Mouse (Mus musculus) forebrain, embryonic 14.5 days (tissue): ENCODE measurements around the gene 9830107B12Rik. TPM values are rescaled to one million over a fixed set of nuclear protein-coding genes. Genes with fewer than 3 reads are reported as not detected.
"Not testable (repeated sequence)": the region's sequence is repeated elsewhere in the genome, so short reads cannot be mapped to it uniquely, and the experiment has no call there.

Experiments used
- ATAC-seq: fragments of 200-750 bp; cut with Nextera tagmentation; 2 replicates; pipeline ENCODE4 v1.8.0; 2017; ENCODE audit warnings: mild to moderate bottlenecking, moderate library complexity
- DNase-seq: peaks from one replicate; pipeline ENCODE4 v3.0.0-alpha.2; 2015; ENCODE audit warnings: low spot score
- H3K27ac ChIP-seq: fragments of 300-500 bp; sonication (generic); 2 replicates; pipeline ENCODE4 v1.5.1; 2014; ENCODE audit warnings: low read depth, mild to moderate bottlenecking, control low read depth, low read length, moderate library complexity
- H3K27me3 ChIP-seq: fragments of 300-500 bp; sonication (generic); replicated peaks from 2 replicates; pipeline ENCODE4 v1.6.1; 2014; ENCODE audit warnings: low read length, control low read depth, mixed read lengths; ENCODE audit not compliant: control insufficient read depth, insufficient read depth
- H3K36me3 ChIP-seq: fragments of 300-500 bp; sonication (generic); 2 replicates; pipeline ENCODE4 v1.6.1; 2014; ENCODE audit warnings: low read length, control low read depth; ENCODE audit not compliant: control insufficient read depth, insufficient read depth
- H3K4me1 ChIP-seq: fragments of 300-500 bp; sonication (generic); 2 replicates; pipeline ENCODE4 v1.6.1; 2014; ENCODE audit warnings: antibody characterized with exemption, low read length, control low read depth; ENCODE audit not compliant: control insufficient read depth, insufficient read depth
- H3K4me2 ChIP-seq: fragments of 300-500 bp; sonication (generic); 2 replicates; pipeline ENCODE4 v1.6.1; 2014; ENCODE audit warnings: mild to moderate bottlenecking, control low read depth, low read length
- H3K4me3 ChIP-seq: fragments of 300-500 bp; sonication (generic); 2 replicates; pipeline ENCODE4 v1.5.1; 2014; ENCODE audit warnings: low read depth, low read length, control low read depth
- H3K9ac ChIP-seq: fragments of 300-500 bp; sonication (generic); 2 replicates; pipeline ENCODE4 v1.6.1; 2014; ENCODE audit warnings: mild to moderate bottlenecking, low read length, control low read depth, moderate library complexity
- H3K9me3 ChIP-seq: fragments of 300-500 bp; sonication (generic); replicated peaks from 2 replicates; pipeline ENCODE4 v1.6.1; 2016; ENCODE audit warnings: low read length, control low read depth, mixed read lengths; ENCODE audit not compliant: control insufficient read depth
- WGBS: fragments of 180-500 bp; shearing (Covaris S2); extraction: QIAGEN DNeasy Blood & Tissue Kit; methylation state at CpG from one replicate; pipeline ENCODE4 v1.1.7; 2014; 5-methylcytosine and 5-hydroxymethylcytosine counted together
- polyA plus RNA-seq: library from polyadenylated mRNA; unstranded; fragments of >200 nt; fragmentation: Nextera tagmentation; extraction: Ambion mirVana; gene quantifications from 2 replicates; pipeline ENCODE4 v1.2.1, GENCODE M21; 2014

Gene 9830107B12Rik
- polyA plus RNA-seq = not detected in 2 replicates

DNA sequence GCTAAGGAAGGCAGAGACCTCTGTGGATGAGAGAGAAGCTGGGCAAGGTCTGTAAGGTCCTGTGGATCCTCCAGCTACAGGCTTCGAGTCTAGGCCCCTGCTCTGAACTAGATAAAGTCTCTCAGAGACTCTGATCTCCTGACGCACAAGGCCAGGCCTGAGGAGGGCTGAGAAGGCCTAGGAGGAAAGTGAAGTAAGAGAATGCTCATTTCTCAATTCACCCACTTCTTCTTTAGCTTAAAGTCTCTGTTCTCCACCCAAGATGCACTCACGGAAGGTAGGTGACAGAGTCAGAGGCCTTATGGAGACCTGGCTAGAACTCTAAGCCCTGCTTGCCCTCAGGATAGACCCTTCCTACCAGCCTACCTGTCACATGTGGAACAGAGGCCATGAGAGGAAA is at the start of gene 9830107B12Rik:
9830107B12Rik (minus strand) TSS at position 149 of the 400 bp plus-strand sequence.
- DNase-seq (no peak), ATAC-seq (no peak)
- H3K27ac ChIP-seq = no peak within 1 kb of the TSS
- no peaks in the 10 kb centered on the region for H3K36me3 ChIP-seq
- no peak within 1 kb of the TSS for H3K4me3 ChIP-seq
- H3K27me3 ChIP-seq = no peaks in the 10 kb centered on the region
- no peak within 1 kb of the TSS for H3K4me2 ChIP-seq
- H3K4me1 ChIP-seq = no peaks in the 10 kb centered on the region
- 82% methylated on average over 3 of the region's 3 CpGs for WGBS
- H3K9me3 ChIP-seq = no peaks in the 10 kb centered on the region
- H3K9ac ChIP-seq = no peak within 1 kb of the TSS

DNA sequence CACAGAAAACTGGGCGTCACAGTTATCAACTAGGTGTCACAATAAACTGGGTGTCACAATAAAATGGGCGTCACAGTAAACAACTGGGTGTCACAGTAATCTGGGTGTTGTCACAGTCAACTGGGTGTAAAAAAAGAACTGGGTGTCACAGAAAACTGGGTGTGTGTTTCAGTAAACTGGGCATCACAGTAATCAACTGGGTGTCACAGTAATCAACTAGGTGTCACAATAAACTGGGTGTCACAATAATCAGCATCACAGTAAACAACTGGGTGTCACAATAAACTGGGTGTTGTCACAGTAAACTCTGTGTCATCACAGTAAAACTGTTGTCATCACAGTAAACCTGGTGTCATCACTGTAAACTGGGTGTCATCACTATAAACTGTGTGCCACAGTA is 46.3 kb upstream of the 9830107B12Rik start:
- H3K9ac ChIP-seq = no peak overlapping the region
- WGBS = 88% methylated on average over 2 of the region's 2 CpGs
- ATAC-seq (no peak), DNase-seq (no peak)
- no peak overlapping the region for H3K4me3 ChIP-seq
- H3K27ac ChIP-seq = no peak overlapping the region
- H3K4me2 ChIP-seq = no peak overlapping the region
- H3K36me3 ChIP-seq = no peaks in the 10 kb centered on the region
- H3K9me3 ChIP-seq = no peaks in the 10 kb centered on the region
- H3K27me3 ChIP-seq = no peaks in the 10 kb centered on the region
- no peaks in the 10 kb centered on the region for H3K4me1 ChIP-seq

DNA sequence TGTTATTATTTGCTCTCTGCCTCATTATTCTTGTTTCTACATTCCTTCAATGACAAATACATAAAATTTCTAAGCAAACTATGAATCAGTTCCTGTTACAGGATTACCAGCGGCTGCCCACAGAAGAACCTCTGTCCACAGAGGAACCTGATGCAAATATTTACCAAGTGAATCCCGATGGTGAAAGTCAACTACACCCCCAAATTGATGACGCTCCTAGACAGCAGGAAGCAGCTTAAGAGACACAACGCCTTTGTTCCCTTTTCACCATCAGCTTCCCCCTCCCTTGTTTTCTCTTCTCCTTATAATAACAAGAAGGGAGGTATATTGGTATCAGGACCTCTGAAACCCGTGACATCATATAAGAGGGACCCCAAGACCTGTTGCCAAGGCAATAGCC is 39.2 kb upstream of the 9830107B12Rik start:
- no peak for DNase-seq
- H3K4me3 ChIP-seq = no peak overlapping the region
- H3K4me2 ChIP-seq = no peak overlapping the region
- ATAC-seq = no peak
- H3K27ac ChIP-seq = no peak overlapping the region
- 80% methylated on average over 5 of the region's 5 CpGs for WGBS
- no peaks in the 10 kb centered on the region for H3K4me1 ChIP-seq
- no peaks in the 10 kb centered on the region for H3K9me3 ChIP-seq
- H3K9ac ChIP-seq = no peak overlapping the region
- no peaks in the 10 kb centered on the region for H3K36me3 ChIP-seq
- H3K27me3 ChIP-seq = no peaks in the 10 kb centered on the region

DNA sequence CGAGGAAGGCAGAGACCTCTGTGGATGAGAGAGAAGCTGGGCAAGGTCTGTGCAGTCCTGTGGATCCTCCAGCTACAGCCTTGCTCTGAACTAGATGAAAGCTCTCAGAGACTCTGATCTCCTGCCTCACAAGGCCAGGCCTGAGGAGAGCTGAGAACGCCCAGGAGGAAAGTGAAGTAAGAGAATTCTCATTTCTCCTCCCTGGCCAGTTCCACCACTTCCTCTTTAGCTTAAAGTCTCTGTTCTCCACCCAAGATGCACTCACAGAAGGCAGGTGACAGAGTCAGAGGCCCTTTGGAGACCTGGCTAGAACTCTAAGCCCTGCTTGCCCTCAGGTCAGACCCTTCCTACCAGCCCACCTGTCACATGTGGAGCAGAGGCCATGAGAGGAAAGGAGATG is 21.0 kb upstream of the 9830107B12Rik start, which contains the start of gene A530064D06Rik:
A530064D06Rik (minus strand) TSS at position 173 of the 400 bp plus-strand sequence.
- not testable (repeated sequence) for H3K9me3 ChIP-seq, H3K4me1 ChIP-seq, H3K27me3 ChIP-seq, DNase-seq, H3K4me2 ChIP-seq, H3K9ac ChIP-seq, ATAC-seq, H3K4me3 ChIP-seq, H3K36me3 ChIP-seq, H3K27ac ChIP-seq
- 76% methylated on average over 2 of the region's 2 CpGs for WGBS

DNA sequence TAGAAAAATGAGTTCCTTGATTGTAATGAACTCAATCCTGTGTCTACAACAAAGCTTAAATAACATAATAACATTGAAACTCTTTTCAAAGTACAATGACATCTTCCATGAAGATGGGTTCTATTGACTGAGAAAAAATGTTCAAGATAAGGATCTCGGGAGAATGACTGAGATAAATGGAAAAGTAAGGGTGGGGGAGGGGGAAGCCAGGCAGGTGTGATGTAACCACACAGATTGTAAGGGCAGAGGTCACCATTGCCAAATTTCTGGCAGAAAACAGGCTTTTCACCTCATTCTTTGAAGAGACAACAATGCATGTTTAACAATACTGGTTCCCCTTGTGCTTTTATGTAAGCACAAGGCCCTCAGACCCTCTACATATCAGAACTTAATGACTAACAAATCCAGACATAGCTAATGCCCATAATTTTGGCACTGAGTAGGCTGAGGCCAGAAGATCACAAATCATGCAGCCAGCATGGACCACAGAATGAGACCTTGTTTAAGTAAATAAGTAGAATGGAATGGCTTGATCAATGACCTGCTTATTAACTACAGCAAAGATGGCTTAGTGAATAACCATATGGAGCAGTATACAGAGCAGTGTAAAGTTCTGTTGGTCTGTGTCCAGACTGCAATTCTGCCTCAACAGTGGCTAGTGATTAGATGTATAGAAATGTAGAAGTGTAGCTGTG is 11.5 kb upstream of the 9830107B12Rik start:
- no peaks in the 10 kb centered on the region for H3K4me1 ChIP-seq
- no peak for DNase-seq
- no peak overlapping the region for H3K4me2 ChIP-seq
- H3K36me3 ChIP-seq = no peaks in the 10 kb centered on the region
- H3K9me3 ChIP-seq = no peaks in the 10 kb centered on the region
- H3K27ac ChIP-seq = no peak overlapping the region
- WGBS = 67% methylated on average over 1 of the region's 1 CpGs
- H3K9ac ChIP-seq = no peak overlapping the region
- H3K27me3 ChIP-seq = no peaks in the 10 kb centered on the region
- no peak overlapping the region for H3K4me3 ChIP-seq
- ATAC-seq = no peak

DNA sequence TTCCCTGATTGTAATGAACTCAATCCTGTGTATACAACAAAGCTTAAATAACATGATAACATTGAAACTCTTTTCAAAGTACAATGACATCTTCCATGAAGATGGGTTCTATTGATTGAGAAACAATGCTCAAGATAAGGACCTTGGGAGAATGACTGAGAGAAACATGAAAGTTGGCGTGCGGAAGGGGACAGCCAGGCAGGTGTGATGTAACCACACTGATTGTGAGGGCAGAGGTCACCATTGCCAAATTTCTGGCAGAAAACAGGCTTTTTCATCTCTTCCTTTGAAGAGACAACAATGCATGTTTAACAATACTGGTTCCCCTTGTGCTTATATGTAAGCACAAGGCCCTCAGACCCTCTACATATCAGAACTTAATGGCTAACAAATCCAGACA is 13.3 kb downstream of the 9830107B12Rik start:
- 81% methylated on average over 2 of the region's 2 CpGs for WGBS
- Histone ChIP-seq H3K9me3 (no peaks in the 10 kb centered on the region), H3K27me3 (no peaks in the 10 kb centered on the region), H3K36me3 (no peaks in the 10 kb centered on the region), H3K27ac (no peak overlapping the region), H3K4me2 (no peak overlapping the region), H3K4me1 (no peaks in the 10 kb centered on the region), H3K4me3 (no peak overlapping the region), H3K9ac (no peak overlapping the region)
- ATAC-seq = no peak
- DNase-seq = no peak

DNA sequence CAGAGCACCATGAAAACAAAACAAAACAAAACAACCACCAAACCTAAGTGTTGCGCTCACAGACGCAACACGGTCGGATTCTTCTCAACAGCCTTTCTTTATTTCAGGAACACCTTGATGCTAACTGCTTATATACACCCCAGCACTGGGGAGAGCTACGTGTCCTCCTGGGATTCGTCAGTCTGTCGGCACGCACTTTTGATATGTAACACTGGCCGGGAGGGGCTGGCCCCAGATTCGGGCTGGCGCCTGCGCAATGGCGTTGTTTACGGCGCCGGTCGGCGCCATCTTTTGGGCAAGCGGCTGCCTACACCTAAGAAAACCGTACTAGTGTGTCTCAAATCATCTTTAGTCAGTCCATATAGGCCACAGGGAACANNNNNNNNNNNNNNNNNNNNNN is 25.6 kb downstream of the 9830107B12Rik start:
- H3K4me1 ChIP-seq = no peaks in the 10 kb centered on the region
- no peaks in the 10 kb centered on the region for H3K9me3 ChIP-seq
- H3K27ac ChIP-seq = no peak overlapping the region
- H3K9ac ChIP-seq = no peak overlapping the region
- H3K36me3 ChIP-seq = no peaks in the 10 kb centered on the region
- H3K4me3 ChIP-seq = no peak overlapping the region
- ATAC-seq (no peak), DNase-seq (no peak)
- H3K27me3 ChIP-seq = no peaks in the 10 kb centered on the region
- 96% methylated on average over 20 of the region's 20 CpGs for WGBS
- H3K4me2 ChIP-seq = no peak overlapping the region

DNA sequence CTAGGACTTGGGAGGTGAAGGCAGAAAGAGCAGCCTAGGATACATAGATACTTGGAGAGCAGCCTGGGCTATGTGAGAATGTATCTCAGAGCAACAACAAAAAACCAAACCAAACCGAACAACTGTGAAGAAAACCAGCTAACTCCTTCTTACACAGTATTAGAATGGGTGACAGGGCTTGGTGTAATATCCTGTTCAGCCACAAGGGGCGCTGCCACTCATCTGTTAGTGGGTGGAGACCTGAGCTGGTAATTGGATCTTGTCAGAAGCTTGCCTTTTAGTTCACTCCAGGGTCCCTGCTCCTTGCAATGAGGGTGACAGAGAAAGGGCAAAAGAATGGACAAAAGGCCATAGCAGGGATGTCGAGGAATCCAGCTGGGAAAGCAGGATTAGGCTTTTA is 26.4 kb downstream of the 9830107B12Rik start:
- no peaks in the 10 kb centered on the region for H3K4me1 ChIP-seq

DNA sequence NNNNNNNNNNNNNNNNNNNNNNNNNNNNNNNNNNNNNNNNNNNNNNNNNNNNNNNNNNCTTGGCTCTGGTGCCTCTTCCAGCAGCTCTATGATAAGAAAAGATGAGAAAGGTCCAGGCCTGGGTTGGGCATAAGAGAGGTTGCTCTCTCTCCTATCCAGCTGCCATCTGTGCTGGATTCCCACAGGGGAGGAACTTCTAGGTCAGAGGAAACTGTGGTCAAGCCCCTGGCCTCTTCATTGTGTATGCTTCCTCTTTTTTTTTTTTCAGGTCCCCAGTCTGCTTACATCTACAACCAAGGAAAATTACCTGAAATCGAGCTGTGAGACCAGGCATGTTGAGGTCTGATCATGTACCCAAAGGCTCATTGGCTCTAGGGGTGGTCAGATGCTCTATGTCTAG is 27.5 kb downstream of the 9830107B12Rik start:
- Histone ChIP-seq H3K36me3 (no peaks in the 10 kb centered on the region), H3K9me3 (no peaks in the 10 kb centered on the region), H3K4me3 (no peak overlapping the region), H3K27me3 (no peaks in the 10 kb centered on the region), H3K4me1 (no peaks in the 10 kb centered on the region), H3K4me2 (no peak overlapping the region), H3K27ac (no peak overlapping the region), H3K9ac (no peak overlapping the region)
- DNase-seq (no peak), ATAC-seq (no peak)
- WGBS = 78% methylated on average over 1 of the region's 1 CpGs

More for the DNA sequence above, 26.4 kb downstream of the 9830107B12Rik start:
- peak; percentile 72 for ATAC-seq
- no peak overlapping the region for H3K4me2 ChIP-seq
- H3K4me3 ChIP-seq = no peak overlapping the region
- WGBS = 23% methylated on average over 3 of the region's 3 CpGs
- H3K9ac ChIP-seq = no peak overlapping the region
- H3K27ac ChIP-seq = no peak overlapping the region
- no peaks in the 10 kb centered on the region for H3K36me3 ChIP-seq
- no peaks in the 10 kb centered on the region for H3K9me3 ChIP-seq
- H3K27me3 ChIP-seq = no peaks in the 10 kb centered on the region
- DNase-seq = peak; percentile 82
